Mouse (Mus musculus) kidney, embryonic 16.5 days (tissue): ENCODE measurements around the gene Ms4a2. TPM values are rescaled to one million over a fixed set of nuclear protein-coding genes. Genes with fewer than 3 reads are reported as not detected.

ENCODE experiments used
- ATAC-seq: fragments of 200-750 bp; cut with Nextera tagmentation; 2 replicates; pipeline ENCODE4 v1.8.0; 2017; ENCODE audit warnings: moderate TSS enrichment; ENCODE audit not compliant: low FRiP score, low TSS enrichment
- H3K27ac ChIP-seq: fragments of 300-500 bp; sonication (generic); 2 replicates; pipeline ENCODE4 v1.5.1; 2014; ENCODE audit warnings: low read length
- H3K27me3 ChIP-seq: fragments of 300-500 bp; sonication (generic); 2 replicates; pipeline ENCODE4 v1.6.1; 2014; ENCODE audit warnings: low read length, control low read depth, mixed read lengths; ENCODE audit not compliant: insufficient read depth
- H3K36me3 ChIP-seq: fragments of 300-500 bp; sonication (generic); 2 replicates; pipeline ENCODE4 v1.6.1; 2014; ENCODE audit warnings: low read length, control low read depth, mixed read lengths; ENCODE audit not compliant: insufficient read depth
- H3K4me1 ChIP-seq: fragments of 300-500 bp; sonication (generic); 2 replicates; pipeline ENCODE4 v1.6.1; 2014; ENCODE audit warnings: low read length, control low read depth, mixed read lengths; ENCODE audit not compliant: insufficient read depth
- H3K4me2 ChIP-seq: fragments of 300-500 bp; sonication (generic); replicated peaks from 2 replicates; pipeline ENCODE4 v1.6.1; 2014; ENCODE audit warnings: low read depth, low read length
- H3K4me3 ChIP-seq: fragments of 300-500 bp; sonication (generic); 2 replicates; pipeline ENCODE4 v1.5.1; 2014; ENCODE audit warnings: mild to moderate bottlenecking, low read length
- H3K9ac ChIP-seq: fragments of 300-500 bp; sonication (generic); replicated peaks from 2 replicates; pipeline ENCODE4 v1.6.1; 2014; ENCODE audit warnings: low read length
- H3K9me3 ChIP-seq: fragments of 300-500 bp; sonication (generic); 2 replicates; pipeline ENCODE4 v1.6.1; 2016; ENCODE audit warnings: low read length, control low read depth
- WGBS: fragments of 180-500 bp; shearing (Covaris S2); extraction: QIAGEN DNeasy Blood & Tissue Kit; methylation state at CpG from one replicate; pipeline ENCODE4 v1.1.7; 2014; 5-methylcytosine and 5-hydroxymethylcytosine counted together
- polyA plus RNA-seq: library from polyadenylated mRNA; unstranded; fragments of >200 nt; fragmentation: Nextera tagmentation; extraction: Ambion mirVana; gene quantifications from 2 replicates; pipeline ENCODE4 v1.2.1, GENCODE M21; 2015

The Ms4a2 gene
- polyA plus RNA-seq, 1 experiment from 2014 or later, result 2.6 TPM

DNA sequence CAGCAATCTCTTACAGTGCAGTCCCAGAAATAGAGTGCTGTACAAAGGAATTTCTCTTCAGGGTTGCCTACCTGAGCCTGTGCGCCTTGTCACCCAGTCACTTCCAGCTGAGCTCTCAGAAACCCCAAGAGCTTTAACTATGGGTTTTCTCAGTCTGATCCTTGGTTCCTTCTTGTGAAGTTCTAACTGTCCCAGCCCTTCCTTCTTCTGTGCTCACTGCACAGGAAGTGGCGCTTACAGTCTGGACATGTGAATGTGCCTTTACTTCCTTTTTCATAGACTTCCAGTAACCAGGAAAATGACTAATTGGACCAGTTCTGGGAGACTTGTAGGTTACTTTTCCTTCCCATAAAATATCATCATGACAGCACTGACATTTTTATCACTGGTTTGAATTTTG, 18.9 kb downstream of the Ms4a2 start, which contains the start of gene Ms4a6d:
TSS of gene Ms4a6d (minus strand) at position 247 of the 400 bp plus-strand sequence.
- H3K36me3 ChIP-seq, result no peaks in the 10 kb centered on the region
- H3K27me3 ChIP-seq, result no peaks in the 10 kb centered on the region
- no peak within 1 kb of the TSS for H3K4me3 ChIP-seq
- H3K9me3 ChIP-seq, result no peaks in the 10 kb centered on the region
- no peak within 1 kb of the TSS for H3K9ac ChIP-seq
- H3K4me1 ChIP-seq, result no peaks in the 10 kb centered on the region
- no peak for ATAC-seq
- WGBS, result 83% methylated on average over 2 of the region's 2 CpGs
- H3K4me2 ChIP-seq, result no peak within 1 kb of the TSS
- no peak within 1 kb of the TSS for H3K27ac ChIP-seq

DNA sequence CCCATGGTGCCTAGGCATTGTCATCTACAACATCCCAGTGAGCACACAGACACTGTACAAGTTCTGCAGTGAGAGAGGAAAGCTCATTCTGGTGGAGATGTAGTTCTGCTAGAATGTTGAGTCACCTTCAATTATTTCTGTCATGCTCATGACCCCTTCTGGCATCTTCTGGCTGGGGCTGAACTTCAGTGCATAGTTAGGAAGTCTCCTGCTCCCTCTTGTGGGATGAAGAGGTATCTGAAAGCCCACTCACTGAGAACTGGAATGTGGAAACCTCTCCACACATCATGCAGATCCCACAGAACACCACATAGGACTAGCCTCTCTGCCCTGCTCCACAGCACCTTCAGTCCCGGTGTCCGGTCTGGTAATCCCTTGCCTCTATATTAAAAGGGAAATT, 21.5 kb downstream of the Ms4a2 start:
- no peak; the same call in 1 of the 2 replicates for ATAC-seq
- Histone ChIP-seq H3K27ac (no peak overlapping the region), H3K4me2 (no peak overlapping the region), H3K4me1 (no peaks in the 10 kb centered on the region), H3K36me3 (no peaks in the 10 kb centered on the region), H3K9me3 (no peaks in the 10 kb centered on the region), H3K4me3 (no peak overlapping the region), H3K9ac (no peak overlapping the region), H3K27me3 (no peaks in the 10 kb centered on the region)
- WGBS, result 89% methylated on average over 2 of the region's 2 CpGs

DNA sequence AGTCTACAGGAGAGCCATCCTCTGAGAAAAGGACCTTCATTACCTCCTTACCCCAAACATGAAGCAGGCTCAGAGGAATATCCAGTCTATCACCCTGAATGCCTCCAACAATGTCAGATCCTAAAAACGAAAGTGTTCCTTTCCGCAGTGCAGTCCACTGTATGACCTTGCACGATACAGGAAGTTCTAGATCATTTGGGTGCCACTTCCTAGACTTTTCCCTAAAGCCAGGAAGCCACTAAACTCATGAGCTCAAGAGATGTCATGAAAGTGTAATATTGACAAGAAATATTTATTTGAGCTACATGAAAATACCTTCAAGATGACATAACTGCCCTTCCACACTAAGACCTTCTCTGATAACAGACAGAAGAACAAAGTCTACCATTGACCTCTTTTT, 22.2 kb downstream of the Ms4a2 start:
- no peak for ATAC-seq
- Histone ChIP-seq H3K9ac (no peak overlapping the region), H3K36me3 (no peaks in the 10 kb centered on the region), H3K4me3 (no peak overlapping the region), H3K4me2 (no peak overlapping the region), H3K9me3 (no peaks in the 10 kb centered on the region), H3K4me1 (no peaks in the 10 kb centered on the region), H3K27ac (no peak overlapping the region), H3K27me3 (no peaks in the 10 kb centered on the region)
- WGBS, result 79% methylated on average over 3 of the region's 3 CpGs

DNA sequence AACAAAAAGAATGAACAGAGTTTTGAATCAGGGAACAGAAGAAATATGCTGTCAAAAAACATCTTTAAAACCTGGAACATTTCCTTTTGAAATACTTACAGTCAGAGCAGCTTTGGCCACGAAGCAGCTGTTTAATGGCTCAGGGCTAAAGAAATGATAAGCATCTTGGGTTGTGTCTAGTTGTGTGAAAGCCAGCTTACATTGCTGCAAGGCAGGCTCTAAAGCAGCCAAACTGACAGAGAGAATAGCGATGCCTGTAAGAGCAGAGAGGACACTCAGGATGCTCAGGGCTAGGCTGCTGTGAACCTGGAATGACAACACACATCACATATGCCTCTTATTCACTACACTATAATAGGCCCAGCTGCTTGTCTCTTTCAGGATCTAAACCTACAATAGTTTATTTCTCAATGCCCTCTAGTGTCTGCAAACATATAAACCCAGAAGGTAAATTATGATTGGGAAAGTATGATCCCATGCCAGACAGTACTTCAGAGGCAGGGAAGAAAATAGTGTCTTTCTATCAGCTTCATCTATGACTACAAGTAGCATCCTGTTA, 33.5 kb downstream of the Ms4a2 start:
- H3K9ac ChIP-seq, result no peak overlapping the region
- no peak overlapping the region for H3K27ac ChIP-seq
- WGBS, result 66% methylated on average over 2 of the region's 2 CpGs
- ATAC-seq, result no peak
- no peaks in the 10 kb centered on the region for H3K27me3 ChIP-seq
- H3K4me3 ChIP-seq, result no peak overlapping the region
- no peaks in the 10 kb centered on the region for H3K36me3 ChIP-seq
- no peaks in the 10 kb centered on the region for H3K9me3 ChIP-seq
- H3K4me1 ChIP-seq, result no peaks in the 10 kb centered on the region
- no peak overlapping the region for H3K4me2 ChIP-seq

DNA sequence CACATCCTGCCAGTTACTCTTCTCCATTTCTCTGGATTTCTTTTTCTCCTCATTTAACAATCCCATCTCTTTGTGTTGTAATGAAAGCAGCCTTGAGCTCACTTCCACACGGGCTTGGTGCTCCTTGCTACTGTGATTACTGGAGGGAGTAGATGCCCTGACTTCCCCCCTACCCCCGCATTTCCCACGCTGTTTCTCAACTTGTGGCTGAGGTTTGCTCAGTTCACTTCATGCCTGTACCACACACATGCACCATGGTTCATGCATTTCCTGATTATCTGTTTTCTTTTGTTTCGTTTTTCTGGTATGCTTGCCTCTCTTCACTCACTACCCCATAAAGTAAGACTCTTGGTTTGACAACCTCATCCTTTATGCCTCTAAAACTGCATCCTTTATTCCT, 34.3 kb downstream of the Ms4a2 start:
- Histone ChIP-seq H3K27me3 (no peaks in the 10 kb centered on the region), H3K4me1 (no peaks in the 10 kb centered on the region), H3K9me3 (no peaks in the 10 kb centered on the region), H3K9ac (no peak overlapping the region), H3K4me2 (no peak overlapping the region), H3K4me3 (no peak overlapping the region), H3K36me3 (no peaks in the 10 kb centered on the region), H3K27ac (no peak overlapping the region)
- ATAC-seq, result no peak
- 70% methylated on average over 4 of the region's 4 CpGs for WGBS

DNA sequence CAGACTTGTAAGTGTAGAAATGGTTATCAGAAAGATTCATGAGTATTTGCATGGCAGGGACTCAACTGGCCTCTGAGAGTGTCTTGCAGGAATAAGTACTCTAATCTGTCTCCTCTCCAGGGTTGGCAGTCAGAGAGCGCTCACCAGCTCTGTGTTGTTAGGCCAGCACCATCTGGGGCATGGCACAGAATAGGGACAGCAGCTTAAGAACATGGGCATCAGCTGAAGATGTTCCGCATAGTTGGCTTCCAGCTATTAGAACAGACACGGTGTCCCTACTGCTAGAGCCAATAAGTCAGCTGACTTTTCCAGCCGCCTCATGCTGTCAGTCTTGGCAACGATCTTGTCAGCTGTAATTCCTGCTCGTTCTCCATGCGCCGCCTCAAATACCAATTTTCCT, 48.6 kb downstream of the Ms4a2 start:
- no peak overlapping the region for H3K27ac ChIP-seq
- H3K4me3 ChIP-seq, result no peak overlapping the region
- H3K36me3 ChIP-seq, result no peaks in the 10 kb centered on the region
- H3K9me3 ChIP-seq, result no peaks in the 10 kb centered on the region
- no peak overlapping the region for H3K4me2 ChIP-seq
- no peaks in the 10 kb centered on the region for H3K27me3 ChIP-seq
- ATAC-seq, result no peak
- H3K4me1 ChIP-seq, result no peaks in the 10 kb centered on the region
- 88% methylated on average over 8 of the region's 8 CpGs for WGBS
- H3K9ac ChIP-seq, result no peak overlapping the region

Other genes starting within 250 kb of the Ms4a2 start
- gene Ms4a4a, start 248.2 kb downstream of the Ms4a2 start, polyA plus RNA-seq, result 5.0 and 5.6 TPM in 2 replicates
- 0.41 and 1.4 TPM in 2 replicates for gene Ms4a4c, start 218.9 kb downstream of the Ms4a2 start, polyA plus RNA-seq
- 0.17 and 0.30 TPM in 2 replicates for gene Ms4a4b, start 180.2 kb downstream of the Ms4a2 start, polyA plus RNA-seq
- gene Ms4a6c, start 154.4 kb downstream of the Ms4a2 start, polyA plus RNA-seq, result 4.6 and 5.3 TPM in 2 replicates
- not detected in 2 replicates for gene Gm8369, start 137.8 kb downstream of the Ms4a2 start, polyA plus RNA-seq
- 3.2 and 4.1 TPM in 2 replicates for gene Ms4a6b, start 107.2 kb downstream of the Ms4a2 start, polyA plus RNA-seq
- gene Ms4a4d, start 86.9 kb downstream of the Ms4a2 start, polyA plus RNA-seq, result 0.17 and 0.19 TPM in 2 replicates
- gene Ms4a6d, start 18.9 kb downstream of the Ms4a2 start, polyA plus RNA-seq, result 1.7 and 2.6 TPM in 2 replicates
- gene Ms4a3, start 17.1 kb upstream of the Ms4a2 start, polyA plus RNA-seq, result not detected in 2 replicates
- gene Oosp2, start 36.8 kb upstream of the Ms4a2 start, polyA plus RNA-seq, result not detected in 2 replicates
- gene Oosp1, start 67.4 kb upstream of the Ms4a2 start, polyA plus RNA-seq, result not detected in 2 replicates
- gene Oosp3, start 73.3 kb upstream of the Ms4a2 start, polyA plus RNA-seq, result not detected in 2 replicates
- gene Gif, start 123.8 kb upstream of the Ms4a2 start, polyA plus RNA-seq, result not detected in 2 replicates
- gene Mrpl16, start 146.7 kb upstream of the Ms4a2 start, polyA plus RNA-seq, result 49.2 and 54.4 TPM in 2 replicates
- gene Stx3, start 195.7 kb upstream of the Ms4a2 start, polyA plus RNA-seq, result 25.5 and 26.5 TPM in 2 replicates
- 0.16 TPM in 1 of 2 replicates, not detected in the other for gene Olfr1417, start 215.5 kb upstream of the Ms4a2 start, polyA plus RNA-seq
- gene Olfr1418, start 237.3 kb upstream of the Ms4a2 start, polyA plus RNA-seq, result not detected in 2 replicates